Mouse (Mus musculus) embryonic facial prominence, embryonic 10.5 days (tissue): Measurements from ENCODE around the gene Selenov. TPM values are rescaled to one million over a fixed set of nuclear protein-coding genes. Genes with fewer than 3 reads are reported as not detected.
"Not testable (repeated sequence)": the region's sequence is repeated elsewhere in the genome, so short reads cannot be mapped to it uniquely, and the experiment has no call there.

Experiments
- DNase-seq: peaks from one replicate; pipeline ENCODE4 v3.0.0-alpha.2; 2017; ENCODE audit warnings: low spot score
- H3K27ac ChIP-seq: fragments of 300-500 bp; sonication (generic); replicated peaks from 2 replicates; pipeline ENCODE4 v1.5.1; 2016; ENCODE audit warnings: mild to moderate bottlenecking
- H3K27me3 ChIP-seq: fragments of 300-500 bp; sonication (generic); replicated peaks from 2 replicates; pipeline ENCODE4 v1.6.1; 2016; ENCODE audit warnings: low read depth, mild to moderate bottlenecking; ENCODE audit not compliant: poor library complexity, severe bottlenecking
- H3K36me3 ChIP-seq: fragments of 300-500 bp; sonication (generic); replicated peaks from 2 replicates; pipeline ENCODE4 v1.6.1; 2016; ENCODE audit warnings: mild to moderate bottlenecking, moderate library complexity
- H3K4me1 ChIP-seq: fragments of 300-500 bp; sonication (generic); 2 replicates; pipeline ENCODE4 v1.6.1; 2016
- H3K4me3 ChIP-seq: fragments of 300-500 bp; sonication (generic); 2 replicates; pipeline ENCODE4 v1.5.1; 2016; ENCODE audit warnings: mild to moderate bottlenecking, moderate library complexity
- H3K9me3 ChIP-seq: fragments of 300-500 bp; sonication (generic); 2 replicates; pipeline ENCODE4 v1.6.1; 2016; ENCODE audit warnings: mild to moderate bottlenecking
- WGBS: fragments of 180-500 bp; shearing (Covaris S2); methylation state at CpG from one replicate; pipeline ENCODE4 v1.1.7; 2016; 5-methylcytosine and 5-hydroxymethylcytosine counted together
- polyA plus RNA-seq: library from polyadenylated mRNA; unstranded; fragments of >200 nt; fragmentation: Nextera tagmentation; extraction: Ambion mirVana; gene quantifications from 2 replicates; pipeline ENCODE4 v1.2.1, GENCODE M21; 2016

The Selenov gene
- polyA plus RNA-seq, 1 experiment from 2014 or later: 0.49 TPM

- Histone ChIP-seq H3K4me3 (no peak overlapping the region), H3K36me3 (no peaks in the 10 kb centered on the region), H3K9me3 (peaks cover 8% of the 10 kb centered on the region; the same call in 1 of the 2 replicates), H3K27me3 (no peaks in the 10 kb centered on the region), H3K27ac (no peak overlapping the region), H3K4me1 (no peaks in the 10 kb centered on the region)
- 92% methylated on average over 17 of the region's 17 CpGs for WGBS
- no peak for DNase-seq
Observed at GRCm38 (mm10) chr7:28251976-28252375, 39.0 kb downstream of the Selenov start.

- no peak for DNase-seq
- 89% methylated on average over 3 of the region's 3 CpGs for WGBS
Observed at GRCm38 (mm10) chr7:28248957-28249356, 42.0 kb downstream of the Selenov start.

GRCm38 (mm10) chr7:28243943-28244342 is 47.0 kb downstream of the Selenov start:
- H3K4me3 ChIP-seq, H3K27me3 ChIP-seq, DNase-seq, H3K9me3 ChIP-seq, H3K4me1 ChIP-seq, H3K36me3 ChIP-seq, H3K27ac ChIP-seq: not testable (repeated sequence)
- WGBS: 79% methylated on average over 2 of the region's 2 CpGs

More at GRCm38 (mm10) chr7:28248957-28249356, 42.0 kb downstream of the Selenov start:
- Histone ChIP-seq H3K27ac (no peak overlapping the region), H3K27me3 (no peaks in the 10 kb centered on the region), H3K4me3 (no peak overlapping the region), H3K9me3 (0 out of 2 replicates have a peak, but pooled peaks cover 8% of the 10 kb centered on the region), H3K4me1 (no peaks in the 10 kb centered on the region), H3K36me3 (no peaks in the 10 kb centered on the region)

Other genes with a start within 250 kb of the Selenov start
- 416 and 431 TPM in 2 replicates for gene Psmc4, start 241.1 kb downstream of the Selenov start, polyA plus RNA-seq
- 0.30 and 0.88 TPM in 2 replicates for gene Fcgbp, start 219.9 kb downstream of the Selenov start, polyA plus RNA-seq
- gene 9530053A07Rik, start 161.7 kb downstream of the Selenov start, polyA plus RNA-seq: 0.03 and 0.06 TPM in 2 replicates
- 171 and 181 TPM in 2 replicates for gene Fbl, start 121.5 kb downstream of the Selenov start, polyA plus RNA-seq
- gene Dyrk1b, start 111.7 kb downstream of the Selenov start, polyA plus RNA-seq: 16.6 TPM in 2 replicates
- gene Eid2, start 23.3 kb downstream of the Selenov start, polyA plus RNA-seq: 2.0 and 2.7 TPM in 2 replicates
- gene Eid2b, start 13.4 kb downstream of the Selenov start, polyA plus RNA-seq: 9.3 and 9.7 TPM in 2 replicates
- gene Dll3, start 11.1 kb upstream of the Selenov start, polyA plus RNA-seq: 7.3 and 13.9 TPM in 2 replicates
- gene Timm50, start 20.9 kb upstream of the Selenov start, polyA plus RNA-seq: 215 and 243 TPM in 2 replicates
- 122 and 124 TPM in 2 replicates for gene Supt5, start 47.6 kb upstream of the Selenov start, polyA plus RNA-seq
- gene Rps16, start 59.5 kb upstream of the Selenov start, polyA plus RNA-seq: 1,023 and 1,043 TPM in 2 replicates
- gene Plekhg2, start 81.4 kb upstream of the Selenov start, polyA plus RNA-seq: 93.4 and 101 TPM in 2 replicates
- 5.6 and 5.7 TPM in 2 replicates for gene Zfp36, start 89.1 kb upstream of the Selenov start, polyA plus RNA-seq
- gene Med29, start 101.5 kb upstream of the Selenov start, polyA plus RNA-seq: 61.9 and 62.6 TPM in 2 replicates
- 88.3 and 89.0 TPM in 2 replicates for gene Paf1, start 101.8 kb upstream of the Selenov start, polyA plus RNA-seq
- 6.9 and 7.1 TPM in 2 replicates for gene Gmfg, start 146.3 kb upstream of the Selenov start, polyA plus RNA-seq
- gene Lrfn1, start 160.8 kb upstream of the Selenov start, polyA plus RNA-seq: 4.9 TPM in 2 replicates
- not detected in 2 replicates for gene Ifnl2, start 219.3 kb upstream of the Selenov start, polyA plus RNA-seq
- not detected in 2 replicates for gene Ifnl3, start 231.7 kb upstream of the Selenov start, polyA plus RNA-seq
- gene Sycn, start 249.7 kb upstream of the Selenov start, polyA plus RNA-seq: not detected in 2 replicates